Mouse (Mus musculus): ENCODE results near the gene Iqgap1.

GRCm38 (mm10) chr7:80781444-80782120, 44.2 kb downstream of the Iqgap1 start:
- TF ChIP-seq POLR2A (IDR thresholded peaks at IDR 0.05; ENCODE audit: insufficient read depth, low read length) (no peak), CTCF (IDR thresholded peaks at IDR 0.05; ENCODE audit: low read depth, low read length) (no peak)
